Mouse (Mus musculus) intestine, embryonic 16.5 days (tissue): ENCODE measurements at regions not wholly inside any gene's neighbourhood (a gene's known extent, or its start where the extent isn't known, plus 50 kb on each side); places are given as distances from the start of the nearest gene placed in this dataset.

ENCODE experiments used
- ATAC-seq: fragments of 200-750 bp; cut with Nextera tagmentation; 2 replicates; pipeline ENCODE4 v1.8.0; 2017; ENCODE audit warnings: moderate TSS enrichment, moderate library complexity
- H3K27ac ChIP-seq: fragments of 300-500 bp; sonication (generic); 2 replicates; pipeline ENCODE4 v1.5.1; 2014; ENCODE audit warnings: mild to moderate bottlenecking, low read length
- H3K27me3 ChIP-seq: fragments of 300-500 bp; sonication (generic); replicated peaks from 2 replicates; pipeline ENCODE4 v1.6.1; 2014; ENCODE audit warnings: low read length, control low read depth, mixed read lengths; ENCODE audit not compliant: control insufficient read depth, insufficient read depth
- H3K36me3 ChIP-seq: fragments of 300-500 bp; sonication (generic); 2 replicates; pipeline ENCODE4 v1.6.1; 2014; ENCODE audit warnings: low read length, control low read depth; ENCODE audit not compliant: control insufficient read depth, insufficient read depth
- H3K4me1 ChIP-seq: fragments of 300-500 bp; sonication (generic); 2 replicates; pipeline ENCODE4 v1.6.1; 2014; ENCODE audit warnings: low read length, control low read depth, mixed read lengths; ENCODE audit not compliant: control insufficient read depth, insufficient read depth
- H3K4me2 ChIP-seq: fragments of 300-500 bp; sonication (generic); 2 replicates; pipeline ENCODE4 v1.6.1; 2014; ENCODE audit warnings: low read depth, low read length, control low read depth
- H3K4me3 ChIP-seq: fragments of 300-500 bp; sonication (generic); 2 replicates; pipeline ENCODE4 v1.5.1; 2014; ENCODE audit warnings: mild to moderate bottlenecking, low read length
- H3K9ac ChIP-seq: fragments of 300-500 bp; sonication (generic); 2 replicates; pipeline ENCODE4 v1.6.1; 2014; ENCODE audit warnings: low read depth, low read length
- H3K9me3 ChIP-seq: fragments of 300-500 bp; sonication (generic); 2 replicates; pipeline ENCODE4 v1.6.1; 2016; ENCODE audit warnings: low read length, control low read depth; ENCODE audit not compliant: control insufficient read depth
- WGBS: fragments of 180-500 bp; shearing (Covaris S2); extraction: QIAGEN DNeasy Blood & Tissue Kit; methylation state at CpG from one replicate; pipeline ENCODE4 v1.1.7; 2014; 5-methylcytosine and 5-hydroxymethylcytosine counted together

DNA sequence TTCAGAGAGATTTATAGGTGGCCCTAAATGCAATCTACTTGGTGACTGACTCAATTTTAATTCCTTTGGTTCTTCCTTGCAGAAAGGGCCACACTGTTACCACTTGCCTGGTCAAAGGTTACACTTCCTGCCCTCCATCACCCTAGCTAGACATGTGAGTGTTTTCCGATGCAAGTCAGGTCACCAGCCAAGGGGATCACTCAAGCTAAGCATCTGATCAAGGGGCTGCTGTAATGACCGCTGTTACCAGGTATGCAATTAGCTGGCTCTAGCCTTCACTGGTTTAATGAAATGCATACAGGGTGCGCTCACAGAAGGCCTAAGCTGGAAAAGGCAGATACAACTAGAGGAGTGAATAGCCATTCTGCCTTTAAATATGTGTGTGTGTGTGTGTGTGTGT is 105.1 kb downstream of the Mtx2 start:
- Histone ChIP-seq H3K4me3 (no peak overlapping the region), H3K4me1 (0 out of 2 replicates have a peak, but pooled peaks cover 2% of the 10 kb centered on the region), H3K36me3 (no peaks in the 10 kb centered on the region), H3K9me3 (no peaks in the 10 kb centered on the region), H3K9ac (no peak overlapping the region), H3K4me2 (no peak overlapping the region), H3K27me3 (no peaks in the 10 kb centered on the region), H3K27ac (no peak overlapping the region)
- ATAC-seq = no peak
- WGBS = 49% methylated on average over 3 of the region's 3 CpGs

DNA sequence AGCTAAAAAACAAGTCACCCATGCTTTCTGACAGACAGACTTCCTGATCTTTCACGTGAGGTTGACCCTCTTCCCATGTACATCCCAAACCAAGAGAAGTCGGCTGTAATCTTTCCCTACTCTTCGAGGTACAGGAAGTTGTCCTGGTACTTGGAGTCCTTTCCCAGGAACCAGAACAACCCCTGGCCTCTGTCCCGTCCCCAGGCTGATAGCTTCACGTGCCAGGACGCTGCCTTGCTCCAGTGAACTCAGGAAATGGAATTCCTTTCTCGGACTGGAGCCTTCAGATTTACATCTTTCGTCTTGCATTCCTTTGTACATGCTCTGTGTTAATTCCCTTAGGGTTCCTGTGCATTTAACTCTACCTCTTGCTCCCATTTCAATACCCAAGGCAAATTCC is 107.6 kb downstream of the Mtx2 start:
- WGBS = 28% methylated on average over 8 of the region's 8 CpGs
- Histone ChIP-seq H3K4me2 (no peak overlapping the region), H3K9me3 (no peaks in the 10 kb centered on the region), H3K27me3 (no peaks in the 10 kb centered on the region), H3K27ac (no peak overlapping the region), H3K9ac (no peak overlapping the region), H3K36me3 (no peaks in the 10 kb centered on the region), H3K4me3 (no peak overlapping the region), H3K4me1 (0 out of 2 replicates have a peak, but pooled peaks cover 2% of the 10 kb centered on the region)
- ATAC-seq = no peak

DNA sequence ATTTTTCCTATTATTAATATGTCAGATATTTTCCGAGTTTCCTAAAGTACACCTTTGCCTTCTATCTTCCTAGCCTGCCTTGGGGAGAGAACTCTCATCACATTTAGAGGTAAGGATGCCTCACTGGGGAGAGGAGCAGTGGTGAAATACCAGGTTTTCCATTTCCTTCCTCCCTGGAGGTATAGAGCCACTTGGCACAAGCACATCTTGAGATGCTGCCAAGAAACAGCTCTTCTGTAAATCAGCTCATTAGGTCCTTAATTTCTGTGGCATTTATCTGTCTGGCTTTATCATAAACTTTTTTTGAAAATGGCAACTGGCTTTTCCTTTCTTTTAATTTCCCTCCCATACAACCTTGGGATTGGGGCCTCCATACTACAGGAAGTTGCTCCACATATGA is 108.2 kb downstream of the Mtx2 start:
- no peak for ATAC-seq
- Histone ChIP-seq H3K4me2 (no peak overlapping the region), H3K9ac (no peak overlapping the region), H3K27me3 (no peaks in the 10 kb centered on the region), H3K4me1 (0 out of 2 replicates have a peak, but pooled peaks cover 2% of the 10 kb centered on the region), H3K36me3 (no peaks in the 10 kb centered on the region), H3K4me3 (no peak overlapping the region), H3K9me3 (no peaks in the 10 kb centered on the region), H3K27ac (no peak overlapping the region)
- WGBS = 70% methylated on average over 1 of the region's 1 CpGs

DNA sequence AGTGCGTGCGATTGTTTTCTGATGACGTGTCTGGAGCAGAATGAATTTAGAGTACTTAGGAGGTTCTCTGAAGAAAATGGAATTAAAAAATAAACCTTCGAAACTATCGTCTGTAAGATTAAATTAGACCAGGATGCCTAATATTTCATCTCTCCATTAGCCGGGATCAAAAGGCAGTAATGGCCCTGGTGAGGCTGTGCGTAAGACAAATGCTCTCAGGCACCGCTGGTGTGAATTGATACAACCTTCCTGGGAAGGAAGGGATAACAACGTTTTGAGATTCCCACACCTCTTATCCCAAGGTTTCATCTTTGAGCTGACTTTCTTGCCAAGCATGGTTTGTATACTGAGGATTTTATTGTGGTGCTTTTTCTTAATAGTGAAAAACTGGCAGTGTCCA is 113.1 kb downstream of the Mtx2 start:
- Histone ChIP-seq H3K9ac (no peak overlapping the region), H3K36me3 (no peaks in the 10 kb centered on the region), H3K4me1 (no peaks in the 10 kb centered on the region), H3K27me3 (no peaks in the 10 kb centered on the region), H3K27ac (no peak overlapping the region), H3K4me2 (no peak overlapping the region), H3K9me3 (no peaks in the 10 kb centered on the region), H3K4me3 (no peak overlapping the region)
- ATAC-seq = no peak
- 62% methylated on average over 9 of the region's 9 CpGs for WGBS

DNA sequence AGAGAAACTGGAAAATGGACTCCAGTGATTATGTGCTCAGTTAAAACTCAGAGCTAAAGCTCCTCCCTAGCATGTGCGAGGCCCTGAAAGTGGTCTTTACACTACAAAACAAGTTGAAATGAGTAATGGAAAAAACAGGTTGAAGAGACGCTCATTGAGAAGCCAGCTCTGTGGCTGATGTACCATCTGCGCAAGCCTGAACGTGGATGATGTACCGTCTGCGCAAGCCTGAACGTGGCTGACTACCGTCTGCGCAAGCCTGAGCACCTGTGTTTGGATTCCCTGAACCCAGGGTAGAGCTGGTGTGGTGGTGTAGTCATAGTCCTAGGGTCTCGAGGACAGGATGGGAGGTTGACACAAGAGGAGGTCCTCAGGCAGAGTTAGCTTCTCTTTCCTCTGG is 116.4 kb downstream of the Mtx2 start:
- Histone ChIP-seq H3K27me3 (no peaks in the 10 kb centered on the region), H3K9ac (no peak overlapping the region), H3K9me3 (no peaks in the 10 kb centered on the region), H3K4me3 (no peak overlapping the region), H3K36me3 (no peaks in the 10 kb centered on the region), H3K27ac (no peak overlapping the region), H3K4me2 (no peak overlapping the region), H3K4me1 (no peaks in the 10 kb centered on the region)
- no peak for ATAC-seq
- 88% methylated on average over 10 of the region's 10 CpGs for WGBS

DNA sequence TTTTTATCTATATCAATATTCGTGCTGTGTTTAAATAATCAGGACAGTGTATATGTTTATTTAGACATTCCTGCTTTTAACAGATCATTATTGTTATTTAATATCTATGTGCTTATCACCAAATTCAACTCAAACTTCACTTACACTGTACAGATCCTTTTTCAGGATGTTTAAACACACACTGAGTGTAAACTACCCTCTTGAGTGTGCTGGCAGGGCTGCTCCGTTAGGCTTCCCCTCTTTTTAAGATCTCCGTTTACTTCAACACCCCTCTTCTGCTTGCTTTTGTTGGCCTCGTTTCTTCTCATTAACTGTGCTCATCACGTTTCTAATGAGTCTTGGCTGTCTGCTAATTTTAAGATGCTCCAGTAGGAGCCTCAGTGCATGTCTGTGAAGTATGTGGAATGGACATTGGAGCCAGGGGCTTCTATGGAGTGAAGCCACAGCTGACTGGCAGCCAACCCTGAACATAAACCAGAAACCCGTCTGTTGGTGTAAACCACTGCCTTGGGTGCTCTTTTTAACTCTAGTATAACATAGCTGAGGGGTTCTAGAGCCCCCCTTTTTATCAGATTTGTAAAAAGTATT is 117.1 kb downstream of the Mtx2 start:
- Histone ChIP-seq H3K9ac (no peak overlapping the region), H3K27ac (no peak overlapping the region), H3K9me3 (no peaks in the 10 kb centered on the region), H3K4me1 (no peaks in the 10 kb centered on the region), H3K4me2 (no peak overlapping the region), H3K27me3 (no peaks in the 10 kb centered on the region), H3K4me3 (no peak overlapping the region), H3K36me3 (no peaks in the 10 kb centered on the region)
- 0 out of 2 replicates have a peak, but pooled peaks have one; percentile 23 for ATAC-seq
- WGBS = 38% methylated on average over 6 of the region's 6 CpGs

DNA sequence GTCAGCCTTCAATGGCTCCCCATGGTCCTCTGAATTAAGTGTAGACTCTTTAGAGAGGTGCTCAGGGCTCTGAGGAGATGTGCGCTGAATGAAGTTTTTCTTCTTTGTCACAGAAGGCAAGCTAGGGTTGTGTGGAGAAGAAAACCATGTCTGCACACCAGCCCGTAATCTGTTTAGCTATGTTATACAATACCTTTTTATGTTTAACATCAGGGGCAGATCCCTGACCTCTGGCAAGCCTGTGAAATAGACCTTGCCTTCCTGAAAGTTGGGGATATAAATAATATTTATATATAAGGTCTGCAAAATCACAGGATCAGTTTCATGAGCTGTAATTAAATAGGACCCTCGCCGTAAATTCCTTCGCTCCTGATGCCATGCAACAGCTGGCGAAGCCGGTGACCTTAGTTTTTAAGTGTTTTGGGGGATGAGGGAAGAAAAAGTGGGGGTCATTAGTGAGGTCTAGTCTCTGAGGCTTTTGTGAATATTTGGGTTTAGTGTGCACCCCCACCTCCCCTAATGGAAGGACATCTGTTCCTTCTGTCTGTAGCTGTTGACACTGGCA is 119.7 kb downstream of the Mtx2 start:
- H3K4me1 ChIP-seq = no peaks in the 10 kb centered on the region
- no peak overlapping the region for H3K4me2 ChIP-seq
- 71% methylated on average over 7 of the region's 7 CpGs for WGBS
- H3K4me3 ChIP-seq = no peak overlapping the region
- no peaks in the 10 kb centered on the region for H3K27me3 ChIP-seq
- no peak for ATAC-seq
- H3K9me3 ChIP-seq = no peaks in the 10 kb centered on the region
- no peak overlapping the region for H3K9ac ChIP-seq
- H3K27ac ChIP-seq = no peak overlapping the region
- no peaks in the 10 kb centered on the region for H3K36me3 ChIP-seq

DNA sequence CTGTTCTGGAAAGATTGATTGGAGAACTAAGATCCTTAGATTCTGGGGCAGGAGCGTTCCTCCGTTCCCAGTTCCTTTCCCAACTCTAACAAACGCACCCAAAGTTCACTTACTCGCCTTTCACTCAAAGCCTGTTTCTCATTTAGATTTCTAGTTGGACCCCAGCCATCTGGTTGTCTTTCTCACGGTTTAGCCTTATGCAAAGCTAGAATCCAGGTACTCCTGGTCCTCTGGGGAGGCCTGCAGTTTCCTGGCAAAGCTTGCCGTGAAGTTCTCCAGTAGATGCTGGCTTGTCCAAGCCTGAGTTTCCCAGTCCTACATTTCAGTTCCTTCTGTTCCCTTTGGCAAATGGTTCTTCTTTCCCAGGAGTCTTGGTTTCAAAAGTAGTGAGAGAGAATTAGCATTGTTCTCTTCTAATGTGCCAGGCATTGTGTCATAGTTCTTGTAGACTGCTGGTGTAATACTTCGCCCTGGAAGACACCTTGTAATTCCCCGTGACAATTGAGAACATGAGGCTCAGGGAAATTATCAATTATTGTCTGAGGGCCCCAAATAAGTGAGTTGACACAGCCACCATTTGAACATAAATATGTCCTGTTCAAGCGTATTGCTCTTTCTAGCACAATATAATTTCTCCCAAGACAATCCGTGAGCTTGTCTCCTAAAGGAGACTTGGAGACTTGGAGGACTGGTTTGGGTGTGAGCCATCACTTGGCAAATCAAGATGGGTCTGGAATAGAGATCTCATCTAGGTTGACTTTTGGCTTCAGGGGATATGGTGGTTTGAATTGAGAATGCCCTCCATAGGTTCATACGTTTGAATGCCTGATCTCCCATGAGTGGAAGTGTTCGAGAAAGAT is 126.0 kb downstream of the Mtx2 start:
- H3K27ac ChIP-seq = no peak overlapping the region

DNA sequence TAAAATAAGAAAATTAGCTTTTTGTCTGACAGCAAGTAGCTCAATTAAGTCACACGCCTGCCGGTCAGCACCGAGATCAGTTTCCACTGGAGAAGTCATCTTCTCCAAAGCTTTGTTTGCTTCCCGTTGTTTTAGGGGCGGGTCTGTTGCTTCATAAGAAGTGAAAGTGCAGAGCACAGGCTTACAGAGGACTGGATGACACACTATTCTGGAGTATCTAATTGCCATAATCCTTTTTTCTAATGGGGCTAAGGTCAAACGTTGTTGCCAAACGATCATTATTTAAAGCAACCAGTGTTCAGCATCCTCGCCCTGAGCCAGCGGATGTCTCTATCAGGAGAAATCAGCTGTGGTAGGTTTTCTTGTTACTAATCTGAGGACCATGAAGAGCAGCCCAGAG is 128.5 kb downstream of the Mtx2 start:
- Histone ChIP-seq H3K9ac (no peak overlapping the region), H3K27ac (no peak overlapping the region), H3K9me3 (no peaks in the 10 kb centered on the region), H3K4me1 (no peaks in the 10 kb centered on the region), H3K4me2 (no peak overlapping the region), H3K4me3 (no peak overlapping the region), H3K36me3 (no peaks in the 10 kb centered on the region), H3K27me3 (no peaks in the 10 kb centered on the region)
- ATAC-seq = no peak
- WGBS = 68% methylated on average over 9 of the region's 9 CpGs

More for the DNA sequence above, 126.0 kb downstream of the Mtx2 start:
- ATAC-seq = no peak
- H3K9me3 ChIP-seq = no peaks in the 10 kb centered on the region
- no peaks in the 10 kb centered on the region for H3K36me3 ChIP-seq
- no peak overlapping the region for H3K4me3 ChIP-seq
- no peaks in the 10 kb centered on the region for H3K27me3 ChIP-seq
- WGBS = 83% methylated on average over 12 of the region's 12 CpGs
- H3K4me2 ChIP-seq = no peak overlapping the region
- no peaks in the 10 kb centered on the region for H3K4me1 ChIP-seq
- H3K9ac ChIP-seq = no peak overlapping the region
